Mouse (Mus musculus) embryo, embryonic 9.5 days (tissue): ENCODE measurements at regions not wholly inside any gene's neighbourhood (a gene's known extent, or its start where the extent isn't known, plus 50 kb on each side); places are given as distances from the start of the nearest gene placed in this dataset.

Experiments
- DNase-seq: peaks from one replicate; pipeline ENCODE4 v3.0.0-alpha.2; 2017; ENCODE audit errors: extremely low spot score

DNA sequence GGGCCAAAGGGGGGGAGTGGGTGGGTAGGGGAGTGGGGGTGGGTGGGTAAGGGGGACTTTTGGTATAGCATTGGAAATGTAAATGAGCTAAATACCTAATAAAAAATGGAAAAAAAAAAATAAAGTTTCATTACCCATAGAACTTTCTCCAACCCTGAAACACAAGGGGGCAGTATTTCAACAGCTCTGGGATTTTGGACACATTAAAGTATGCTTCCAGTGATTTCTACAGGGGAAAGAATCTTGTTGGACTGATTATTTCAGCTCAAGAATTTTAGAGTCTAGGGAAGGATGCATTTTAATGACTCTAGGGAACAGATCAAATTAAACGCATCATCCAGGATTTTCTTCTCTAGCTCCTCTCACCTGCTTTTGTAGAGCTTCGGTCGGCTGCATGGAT lies 345.9 kb downstream of the Nrcam start:
- peak; percentile 6 for DNase-seq

- DNase-seq: peak; percentile 6
Observed at GRCm38 (mm10) chr12:44675003-44675402, 346.3 kb downstream of the Nrcam start.
